Mouse (Mus musculus) kidney, postnatal 36 days (tissue): ENCODE results near the gene Acaca.

ENCODE experiments used
- DNase-seq, 2 experiments: peaks; one replicate each; pipeline ENCODE4 v3.0.0; 2021 to 2022; ENCODE audit warnings: mixed read lengths in 2 of 2

Acaca gene

GRCm38 (mm10) chr11:84128943-84129798, at the start of gene Acaca, which contains the start of gene Tada2a:
Gene Acaca (plus strand): TSS chr11:84129672.
Gene Tada2a (minus strand): TSS chr11:84129600.
- DNase-seq: peak; percentile 66 to 87

DNA sequence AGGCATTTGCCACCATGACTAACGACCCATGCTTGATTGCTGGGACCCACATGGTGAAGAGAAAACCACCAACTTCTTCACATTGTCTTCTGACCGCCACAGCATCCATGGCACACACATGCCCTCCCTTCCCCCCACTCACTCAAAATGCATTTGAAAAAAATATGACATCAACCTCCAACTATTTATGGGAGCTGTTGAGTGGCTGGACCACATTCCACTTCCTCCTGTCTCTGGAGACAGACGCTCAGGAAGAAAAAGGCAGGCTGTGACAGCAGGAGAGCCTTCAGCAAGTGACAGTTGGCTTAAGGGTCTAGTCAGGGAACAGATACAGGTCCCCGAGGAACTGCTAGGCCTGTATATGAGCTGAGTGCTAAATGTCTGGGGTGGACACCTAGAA, 49.6 kb upstream of the Acaca start:
- no peak for DNase-seq

- no peak for DNase-seq
These were observed 49.1 kb upstream of the Acaca start for GRCm38 (mm10) chr11:84080327-84080726.

GRCm38 (mm10) chr11:84081901-84082300, 47.6 kb upstream of the Acaca start:
- no peak for DNase-seq

DNA sequence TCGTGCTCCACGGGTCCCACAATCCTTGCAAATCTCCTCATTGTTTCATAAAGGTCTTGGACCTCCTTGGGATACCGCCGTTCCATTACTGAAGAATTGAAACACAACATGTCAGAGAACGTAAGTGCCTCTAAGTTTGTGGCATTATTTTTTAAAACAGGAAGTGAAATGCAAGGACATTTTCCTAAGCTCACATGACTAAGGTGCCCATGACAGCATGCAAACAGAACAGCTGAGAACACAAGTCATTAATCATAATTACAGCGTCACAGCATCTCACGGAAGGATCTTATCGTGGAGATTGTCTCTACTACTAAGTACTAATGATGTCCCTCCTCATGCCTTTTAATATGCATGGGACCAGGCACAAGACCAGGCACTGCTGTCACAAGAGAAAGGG, 38.9 kb upstream of the Acaca start:
- no peak for DNase-seq

- no peak for DNase-seq
These were observed 34.4 kb upstream of the Acaca start for GRCm38 (mm10) chr11:84095084-84095483.

DNA sequence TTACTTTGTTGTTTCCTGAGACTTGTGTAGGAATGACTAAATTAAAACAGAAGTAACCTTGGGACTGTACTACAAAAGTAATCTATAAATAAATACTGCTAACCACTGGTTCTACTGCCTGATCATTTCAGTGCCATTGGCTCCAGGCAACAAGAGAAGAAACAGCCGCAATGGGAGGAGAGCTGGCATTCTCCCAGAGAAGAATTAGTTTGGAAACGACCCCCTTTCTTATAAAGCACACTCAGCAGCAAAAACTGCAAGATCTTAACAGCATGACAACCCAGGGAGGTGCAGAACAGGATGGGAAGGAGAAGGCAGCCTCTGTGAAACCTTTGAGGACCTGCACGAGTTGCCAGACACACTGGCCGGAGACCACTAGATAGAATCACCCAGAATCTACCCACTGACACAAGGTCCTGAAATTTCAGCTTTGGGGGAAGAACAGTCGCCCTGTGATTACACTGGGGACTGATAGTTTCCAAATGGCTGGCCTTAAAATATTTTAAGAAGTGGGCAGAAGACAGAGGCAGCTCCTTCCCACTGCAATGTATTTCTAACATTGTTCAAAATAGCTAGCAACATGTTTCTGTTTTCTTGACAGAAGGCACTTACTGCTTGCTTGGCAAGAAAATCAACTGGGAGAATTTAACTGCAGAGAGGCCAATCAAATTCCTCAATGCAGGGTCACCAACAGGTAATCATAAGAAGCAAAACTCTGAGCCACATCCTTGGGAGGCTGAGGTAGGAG, 32.0 kb upstream of the Acaca start:
- no peak for DNase-seq

DNA sequence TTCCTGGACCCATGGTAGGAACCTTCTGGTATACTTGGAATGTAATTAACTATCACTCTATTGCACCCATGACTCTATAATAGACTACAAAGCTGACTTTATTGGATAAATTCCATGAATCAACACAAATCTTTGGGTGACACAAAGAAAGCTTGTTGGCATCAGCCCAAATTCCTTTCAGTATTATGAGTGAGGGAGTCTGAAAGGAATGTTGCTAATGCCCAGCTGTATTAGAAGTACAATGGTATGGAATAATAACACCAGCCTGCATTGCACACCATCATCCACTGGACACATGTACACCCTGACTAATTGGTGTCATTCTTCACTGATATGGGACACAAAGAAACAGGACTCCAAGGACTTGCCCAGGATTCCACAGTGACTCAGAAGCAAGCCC, 28.3 kb upstream of the Acaca start:
- no peak for DNase-seq

GRCm38 (mm10) chr11:84104036-84104435, 25.4 kb upstream of the Acaca start:
- DNase-seq: no peak

DNA sequence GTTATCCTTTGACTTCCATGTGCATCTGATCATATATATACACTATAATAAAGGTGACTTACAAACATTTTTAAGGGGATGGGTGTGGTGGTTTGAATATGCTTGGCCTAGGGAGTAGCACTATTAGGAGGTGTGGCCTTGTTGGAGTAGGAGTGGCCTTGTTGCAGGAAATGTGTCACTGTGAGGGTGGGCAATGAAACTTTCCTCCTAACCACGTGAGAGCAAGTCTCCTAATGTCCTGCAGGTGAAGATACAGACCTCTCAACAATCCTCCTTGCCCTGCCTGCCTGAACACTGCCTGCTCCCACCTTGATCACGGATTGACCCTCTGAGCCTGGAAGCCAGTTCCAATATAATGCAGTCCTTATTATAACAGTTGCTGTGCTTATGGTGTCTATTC, 22.3 kb upstream of the Acaca start:
- no peak for DNase-seq

DNA sequence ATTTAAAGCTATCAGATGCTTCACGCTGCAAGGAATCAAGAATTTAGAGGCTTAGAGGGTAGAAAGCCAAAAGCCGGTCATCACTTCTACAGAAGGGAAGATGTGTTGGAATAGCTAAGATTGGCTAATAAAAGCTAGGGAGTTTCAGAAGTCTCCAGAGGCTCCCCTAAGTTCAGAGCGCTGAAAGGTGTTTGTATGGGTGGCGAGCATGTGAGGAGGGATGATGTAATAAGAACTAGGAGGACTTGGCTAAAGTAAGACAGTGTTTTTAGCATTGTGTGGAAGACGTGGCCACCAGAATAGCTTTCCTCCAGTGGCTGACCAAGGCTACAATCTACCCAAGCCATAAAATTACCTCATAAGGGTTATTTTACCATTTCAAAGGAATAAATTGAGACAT, 15.8 kb upstream of the Acaca start:
- DNase-seq: no peak

GRCm38 (mm10) chr11:84115646-84116045, 13.8 kb upstream of the Acaca start:
- no peak for DNase-seq

DNA sequence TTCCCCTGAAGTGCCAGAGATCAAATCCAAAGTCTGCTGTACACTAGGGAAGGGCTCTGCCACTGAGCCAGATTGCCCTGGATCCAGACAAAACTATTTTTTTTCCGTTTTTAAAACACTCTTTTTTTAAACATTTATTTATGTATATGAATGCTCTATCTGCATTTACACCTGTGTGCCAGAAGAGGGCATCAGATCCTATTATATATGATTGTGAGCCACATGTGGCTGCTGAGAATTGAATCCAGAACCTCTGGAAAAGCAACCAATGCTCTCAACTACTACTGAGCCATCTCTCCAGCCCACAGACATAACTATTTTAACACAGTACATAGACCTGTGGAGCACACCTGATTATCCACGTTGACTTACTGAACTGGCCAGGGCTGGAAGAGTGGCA, 13.3 kb upstream of the Acaca start:
- no peak for DNase-seq

GRCm38 (mm10) chr11:84117431-84117830, 12.0 kb upstream of the Acaca start:
- no peak for DNase-seq

- no peak for DNase-seq
These were observed 8.2 kb upstream of the Acaca start for GRCm38 (mm10) chr11:84121051-84121956.

DNA sequence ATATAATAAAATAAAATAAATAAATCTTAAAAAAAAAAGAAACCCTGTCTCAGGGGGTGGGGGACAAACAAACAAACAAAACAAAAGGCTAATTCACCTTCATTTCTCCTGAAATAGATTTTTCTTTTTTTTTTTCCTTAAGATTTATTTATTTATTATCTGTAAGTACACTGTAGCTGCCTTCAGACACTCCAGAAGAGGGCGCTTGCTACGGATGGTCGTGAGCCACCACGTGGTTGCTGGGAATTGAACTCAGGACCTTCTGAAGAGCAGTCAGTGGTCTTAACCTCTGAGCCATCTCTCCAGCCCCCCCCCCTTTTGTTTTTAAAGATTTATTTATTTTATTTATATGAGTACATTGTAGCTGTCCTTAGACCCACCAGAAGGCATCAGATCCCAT, 1.5 kb upstream of the Acaca start:
- DNase-seq: peak in 1 of 2 experiments; percentile 17

- no peak for DNase-seq
These were observed 320 bp downstream of the Acaca start for GRCm38 (mm10) chr11:84129799-84130185.

DNA sequence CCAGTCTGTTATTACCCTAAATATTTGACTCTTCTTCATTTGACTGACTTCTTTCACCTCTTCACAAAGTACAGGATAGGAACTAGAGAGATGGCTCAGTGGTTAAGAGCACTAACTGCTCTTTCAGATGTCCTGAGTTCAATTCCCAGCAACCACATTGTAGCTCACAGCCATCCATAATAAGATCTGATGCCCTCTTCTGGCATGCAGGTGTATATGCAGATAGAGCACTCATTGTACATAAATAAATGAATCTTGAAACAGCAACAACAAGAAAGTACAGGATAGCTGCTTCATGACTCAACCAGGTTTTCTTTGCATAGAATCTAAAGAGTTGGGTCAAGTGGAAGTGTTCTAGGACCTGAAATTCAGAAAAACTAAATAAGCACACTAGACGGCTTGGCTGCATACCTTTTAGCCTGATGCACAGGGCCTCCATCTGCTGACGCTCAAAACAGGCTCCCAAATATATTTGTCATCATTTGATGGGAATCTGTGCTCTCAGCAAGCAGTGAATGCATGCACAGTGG, 4.9 kb downstream of the Acaca start:
- no peak for DNase-seq

DNA sequence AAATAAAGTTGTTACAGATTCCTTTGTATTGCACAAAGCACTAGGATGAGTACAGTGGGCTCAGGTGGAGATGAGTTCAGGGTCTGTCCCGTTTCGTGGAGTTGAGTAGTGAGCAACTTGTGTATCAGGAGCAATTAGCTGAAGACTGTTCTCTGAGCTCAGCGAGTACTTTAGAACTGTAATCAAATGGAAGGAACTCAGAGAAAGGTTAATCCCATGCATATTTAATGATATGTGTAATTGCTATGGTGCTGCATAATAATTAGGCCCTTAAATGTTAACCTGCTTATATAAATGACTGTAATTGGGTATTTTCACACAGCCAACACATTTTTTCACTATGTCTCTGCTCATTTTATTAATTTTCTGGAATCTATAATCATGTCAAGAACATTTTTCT, 7.0 kb downstream of the Acaca start:
- no peak for DNase-seq

GRCm38 (mm10) chr11:84141752-84142151, 12.3 kb downstream of the Acaca start:
- DNase-seq: peak; percentile 72 to 85

GRCm38 (mm10) chr11:84145201-84145798, 15.8 kb downstream of the Acaca start:
- DNase-seq: no peak

- peak; percentile 29 to 49 for DNase-seq
These were observed 16.6 kb downstream of the Acaca start for GRCm38 (mm10) chr11:84146081-84146480.
